Mouse (Mus musculus) kidney, adult 2 months (tissue): ENCODE data around the gene Kif3c.

ENCODE experiments used
- CTCF ChIP-seq: fragments of 200-500 bp; conservative IDR thresholded peaks from 2 replicates; pipeline ENCODE4 v1.5.1; 2011; ENCODE audit warnings: low read depth, mild to moderate bottlenecking, control low read depth, low read length, moderate library complexity, mixed read lengths; ENCODE audit not compliant: insufficient read depth, insufficient read length
- POLR2A ChIP-seq: fragments of 200-500 bp; IDR thresholded peaks from one replicate; pipeline ENCODE4 v1.6.1; 2011; ENCODE audit warnings: low read depth, low read length, control low read depth

DNA sequence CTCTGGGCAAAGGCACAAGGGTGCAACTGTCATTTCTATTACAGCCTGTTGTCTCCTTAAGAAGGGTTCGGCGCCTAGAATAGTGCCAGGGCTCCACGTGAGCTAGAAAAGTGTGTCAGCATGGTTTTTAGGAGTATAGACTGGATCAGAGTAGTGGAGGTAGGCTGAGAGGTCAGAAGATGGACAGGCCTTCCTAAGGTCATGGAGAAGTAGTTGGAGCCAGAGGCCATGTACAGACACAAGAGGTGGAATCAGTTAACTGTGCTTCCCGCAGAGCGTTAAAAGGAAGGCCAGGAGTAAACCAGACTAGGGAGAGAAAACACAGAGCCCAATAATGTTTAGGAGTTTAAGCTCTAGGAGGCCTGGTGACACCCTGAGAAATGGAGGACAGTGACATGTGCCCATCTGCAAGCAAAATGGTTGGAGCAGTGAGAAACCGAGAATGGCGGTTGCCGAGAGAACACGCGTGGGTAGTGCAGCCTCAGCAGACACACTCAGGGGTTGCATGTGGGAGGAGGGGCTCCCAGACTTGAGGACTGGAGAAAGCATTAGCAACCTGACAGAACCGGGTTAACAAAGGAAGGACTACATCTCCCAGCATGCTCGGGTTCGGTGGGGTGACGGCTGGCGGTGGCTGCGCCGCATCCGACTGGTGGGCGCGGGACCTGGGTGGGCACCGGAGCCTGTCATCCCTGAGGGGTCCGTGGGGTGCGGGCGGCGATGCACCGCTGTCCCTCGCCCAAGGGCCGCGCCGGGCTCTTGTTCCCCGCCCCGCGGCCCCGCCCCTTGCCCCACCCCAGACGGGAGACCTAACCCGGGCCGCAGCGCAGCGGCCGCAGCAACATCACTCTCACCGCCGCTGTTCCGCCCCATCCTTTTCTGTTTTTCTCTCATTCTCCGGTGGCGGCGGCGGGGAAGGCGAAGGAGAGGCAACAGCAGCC lies at the start of gene Kif3c:
- TF ChIP-seq POLR2A (no peak), CTCF (no peak)
